Mouse (Mus musculus) MEL (cell line): ENCODE results near the gene Prss28. TPM values are rescaled to one million over a fixed set of nuclear protein-coding genes. Genes with fewer than 3 reads are reported as not detected.

Source experiments
- DNase-seq: peaks from one replicate; pipeline ENCODE4 v3.0.0; 2011; ENCODE audit warnings: low read depth, low spot score
- H3K27ac ChIP-seq: 2 replicates; pipeline ENCODE4 v1.5.1; 2012; ENCODE audit warnings: low read depth, mild to moderate bottlenecking, control low read depth, low read length, moderate library complexity; ENCODE audit not compliant: control insufficient read depth
- H3K27me3 ChIP-seq, 2 experiments: fragments of 150-350 bp in 1 of 2; sonication (generic) in 1 of 2; 2 replicates each; pipeline ENCODE4 v1.6.1; 2012; ENCODE audit warnings: low read length in 2 of 2, mild to moderate bottlenecking in 2 of 2, improper control_type of control experiment in 1 of 2, moderate library complexity in 1 of 2; ENCODE audit not compliant: insufficient read depth in 2 of 2, control insufficient read depth in 1 of 2
- H3K36me3 ChIP-seq, 2 experiments: 2 replicates each; pipeline ENCODE4 v1.6.1; 2012 to 2014; ENCODE audit warnings: low read length in 2 of 2, improper control_type of control experiment in 1 of 2, inconsistent platforms in 1 of 2, mild to moderate bottlenecking in 1 of 2; ENCODE audit not compliant: insufficient read depth in 2 of 2, control insufficient read depth in 1 of 2
- H3K4me1 ChIP-seq, 2 experiments: fragments of 150-350 bp in 1 of 2; sonication (generic) in 1 of 2; 2 replicates each; pipeline ENCODE4 v1.6.1; 2012; ENCODE audit warnings: low read length in 2 of 2, improper control_type of control experiment in 1 of 2, mild to moderate bottlenecking in 1 of 2; ENCODE audit not compliant: insufficient read depth in 2 of 2, control insufficient read depth in 1 of 2
- H3K4me3 ChIP-seq, 2 experiments: fragments of 150-350 bp in 1 of 2; sonication (generic) in 1 of 2; 2 replicates each; pipeline ENCODE4 v1.5.1; 2012; ENCODE audit warnings: low read depth in 2 of 2, low read length in 2 of 2, mild to moderate bottlenecking in 2 of 2, moderate library complexity in 2 of 2, control low read depth in 1 of 2, improper control_type of control experiment in 1 of 2; ENCODE audit not compliant: control insufficient read depth in 1 of 2, insufficient read depth in 1 of 2
- H3K79me2 ChIP-seq: 2 replicates; pipeline ENCODE4 v1.6.1; 2012; ENCODE audit warnings: mild to moderate bottlenecking, low read length, moderate library complexity; ENCODE audit not compliant: control insufficient read depth, poor library complexity, insufficient read depth
- H3K9ac ChIP-seq: 2 replicates; pipeline ENCODE4 v1.6.1; 2012; ENCODE audit warnings: low read depth, mild to moderate bottlenecking, control low read depth, low read length, moderate library complexity; ENCODE audit not compliant: control insufficient read depth, poor library complexity, severe bottlenecking
- H3K9me3 ChIP-seq: fragments of 150-350 bp; sonication (generic); replicated peaks from 2 replicates; pipeline ENCODE4 v1.6.1; 2012; ENCODE audit warnings: mild to moderate bottlenecking, low read length, improper control_type of control experiment, moderate library complexity; ENCODE audit not compliant: insufficient read depth
- BHLHE40 ChIP-seq: IDR thresholded peaks from 2 replicates; pipeline ENCODE4 v1.6.1; 2012; ENCODE audit warnings: low read depth, mild to moderate bottlenecking, inconsistent platforms, low read length, improper control_type of control experiment, borderline replicate concordance
- CHD1 ChIP-seq: IDR thresholded peaks from 2 replicates; pipeline ENCODE4 v1.6.1; 2012; ENCODE audit warnings: low read depth, mild to moderate bottlenecking, inconsistent platforms, low read length, improper control_type of control experiment
- CHD2 ChIP-seq: IDR thresholded peaks from 2 replicates; pipeline ENCODE4 v1.6.1; 2011; ENCODE audit warnings: low read length, improper control_type of control experiment
- CTCF ChIP-seq, 3 experiments: IDR thresholded peaks in 2 of 3; conservative IDR thresholded peaks in 1 of 3; 2 replicates each; pipeline ENCODE4 v1.5.1; 2011 to 2012; ENCODE audit warnings: low read length in 3 of 3, low read depth in 2 of 3, mild to moderate bottlenecking in 2 of 3, improper control_type of control experiment in 1 of 3, inconsistent platforms in 1 of 3, mixed read lengths in 1 of 3, moderate library complexity in 1 of 3; ENCODE audit not compliant: control insufficient read depth in 1 of 3, insufficient read depth in 1 of 3, poor library complexity in 1 of 3, severe bottlenecking in 1 of 3
- E2F4 ChIP-seq: IDR thresholded peaks from 2 replicates; pipeline ENCODE4 v1.6.1; 2011; ENCODE audit warnings: low read depth, low read length, improper control_type of control experiment, borderline replicate concordance
- ELF1 ChIP-seq: IDR thresholded peaks from 2 replicates; pipeline ENCODE4 v1.6.1; 2014; ENCODE audit warnings: low read depth, mild to moderate bottlenecking, inconsistent platforms, low read length, improper control_type of control experiment, moderate library complexity
- EP300 ChIP-seq, 2 experiments: IDR thresholded peaks; 2 replicates each; pipeline ENCODE4 v1.6.1; 2011; ENCODE audit warnings: improper control_type of control experiment in 2 of 2, low read length in 2 of 2, low read depth in 1 of 2, mild to moderate bottlenecking in 1 of 2
- ETS1 ChIP-seq: IDR thresholded peaks from 2 replicates; pipeline ENCODE4 v1.6.1; 2012; ENCODE audit warnings: low read depth, mild to moderate bottlenecking, inconsistent platforms, low read length, improper control_type of control experiment, moderate library complexity
- GABPA ChIP-seq: IDR thresholded peaks from 2 replicates; pipeline ENCODE4 v1.6.1; 2012; ENCODE audit warnings: low read depth, mild to moderate bottlenecking, inconsistent platforms, low read length, improper control_type of control experiment, moderate library complexity
- HCFC1 ChIP-seq: IDR thresholded peaks from 2 replicates; pipeline ENCODE4 v1.6.1; 2012; ENCODE audit warnings: low read depth, mild to moderate bottlenecking, inconsistent platforms, low read length, improper control_type of control experiment, moderate library complexity
- KAT2A ChIP-seq: conservative IDR thresholded peaks from 2 replicates; pipeline ENCODE4 v1.6.1; 2012; ENCODE audit warnings: low read depth, low read length, improper control_type of control experiment, inconsistent platforms
- MAX ChIP-seq: IDR thresholded peaks from 2 replicates; pipeline ENCODE4 v1.6.1; 2011; ENCODE audit warnings: low read length, improper control_type of control experiment
- MAZ ChIP-seq: IDR thresholded peaks from 2 replicates; pipeline ENCODE4 v1.6.1; 2012; ENCODE audit warnings: low read depth, mild to moderate bottlenecking, inconsistent platforms, low read length, improper control_type of control experiment
- MEF2A ChIP-seq: IDR thresholded peaks from 2 replicates; pipeline ENCODE4 v1.6.1; 2014; ENCODE audit warnings: low read depth, mild to moderate bottlenecking, inconsistent platforms, low read length, improper control_type of control experiment; ENCODE audit not compliant: poor library complexity, insufficient replicate concordance, severe bottlenecking; ENCODE audit errors: extremely low read depth
- MXI1 ChIP-seq: IDR thresholded peaks from 2 replicates; pipeline ENCODE4 v1.6.1; 2011; ENCODE audit warnings: mild to moderate bottlenecking, low read depth, low read length, improper control_type of control experiment
- MYC ChIP-seq: IDR thresholded peaks from 2 replicates; pipeline ENCODE4 v1.6.1; 2011; ENCODE audit warnings: low read depth, mild to moderate bottlenecking, low read length, improper control_type of control experiment, moderate library complexity
- NELFE ChIP-seq: IDR thresholded peaks from 2 replicates; pipeline ENCODE4 v1.6.1; 2011; ENCODE audit warnings: low read depth, low read length, improper control_type of control experiment
- NRF1 ChIP-seq: IDR thresholded peaks from 2 replicates; pipeline ENCODE4 v1.6.1; 2014; ENCODE audit warnings: low read depth, mild to moderate bottlenecking, inconsistent platforms, low read length, improper control_type of control experiment, moderate library complexity; ENCODE audit not compliant: poor library complexity, insufficient read depth, severe bottlenecking
- POLR2A ChIP-seq, 2 experiments: IDR thresholded peaks; 2 replicates each; pipeline ENCODE4 v1.6.1; 2011 to 2012; ENCODE audit warnings: low read length in 2 of 2, mild to moderate bottlenecking in 2 of 2, control low read depth in 1 of 2, improper control_type of control experiment in 1 of 2, low read depth in 1 of 2, moderate library complexity in 1 of 2; ENCODE audit not compliant: control insufficient read depth in 1 of 2, insufficient read depth in 1 of 2, poor library complexity in 1 of 2
- POLR2AphosphoS2 ChIP-seq: IDR thresholded peaks from 2 replicates; pipeline ENCODE4 v1.6.1; 2011; ENCODE audit warnings: low read length, improper control_type of control experiment
- POLR2AphosphoS5 ChIP-seq: IDR thresholded peaks from 2 replicates; pipeline ENCODE4 v1.6.1; 2012; ENCODE audit warnings: low read depth, borderline replicate concordance, mild to moderate bottlenecking, inconsistent platforms, low read length, moderate library complexity, mixed read lengths
- RAD21 ChIP-seq: IDR thresholded peaks from 2 replicates; pipeline ENCODE4 v1.6.1; 2011; ENCODE audit warnings: mild to moderate bottlenecking, low read depth, low read length, improper control_type of control experiment
- SIN3A ChIP-seq: IDR thresholded peaks from 2 replicates; pipeline ENCODE4 v1.6.1; 2012; ENCODE audit warnings: low read length, improper control_type of control experiment, inconsistent platforms
- SMC3 ChIP-seq: IDR thresholded peaks from 2 replicates; pipeline ENCODE4 v1.6.1; 2011; ENCODE audit warnings: low read depth, low read length, improper control_type of control experiment
- TBP ChIP-seq: IDR thresholded peaks from 2 replicates; pipeline ENCODE4 v1.8.0; 2011; ENCODE audit warnings: low read depth, low read length, improper control_type of control experiment
- TCF12 ChIP-seq: IDR thresholded peaks from 2 replicates; pipeline ENCODE4 v1.6.1; 2014; ENCODE audit warnings: low read depth, mild to moderate bottlenecking, inconsistent platforms, low read length, improper control_type of control experiment, moderate library complexity
- USF1 ChIP-seq: IDR thresholded peaks from 2 replicates; pipeline ENCODE4 v1.6.1; 2014; ENCODE audit warnings: low read depth, mild to moderate bottlenecking, inconsistent platforms, low read length, improper control_type of control experiment, moderate library complexity
- ZNF384 ChIP-seq: IDR thresholded peaks from 2 replicates; pipeline ENCODE4 v1.6.1; 2012; ENCODE audit warnings: low read depth, mild to moderate bottlenecking, inconsistent platforms, low read length, improper control_type of control experiment
- polyA plus RNA-seq, 2 experiments: library from polyadenylated mRNA; stranded (reverse) in 1 of 2; unstranded in 1 of 2; fragments of >175 nt in 1 of 2; fragments of >200 nt in 1 of 2; gene quantifications; 2 replicates each; pipeline versions ENCODE4 v1.2.1 to v1.2.4; 2012; ENCODE audit warnings: low replicate concordance in 2 of 2, low read depth in 1 of 2; ENCODE audit not compliant: insufficient read length in 2 of 2, insufficient read depth in 1 of 2, missing spikeins in 1 of 2
- total RNA-seq: library from RNA; depleted of rRNA; stranded (reverse); fragments of 300-350 nt; gene quantifications from 2 replicates; pipeline ENCODE4 v1.2.3, GENCODE M21; 2012

Gene Prss28
- total and polyA plus RNA-seq, 3 experiments: not detected

GRCm38 (mm10) chr17:25273706-25274501 is 34.5 kb upstream of the Prss28 start:
- Histone ChIP-seq H3K79me2 (peaks cover 45% of the 10 kb centered on the region), H3K9ac (peak overlapping the region; percentile 95), H3K9me3 (no peaks in the 10 kb centered on the region), H3K4me3 (peak overlapping the region; percentile 81 to 91), H3K4me1 (peaks cover 9 to 32% of the 10 kb centered on the region in 2 experiments), H3K27ac (peak overlapping the region; percentile 96), H3K36me3 (peaks cover 9 to 18% of the 10 kb centered on the region in 2 experiments), H3K27me3 (no peaks in the 10 kb centered on the region)
- TF ChIP-seq MYC: peak; percentile 91
- peak; percentile 41; the same call in 1 of the 2 replicates for TF ChIP-seq TCF12
- TF ChIP-seq RAD21: peak; percentile 2; the same call in 1 of the 2 replicates
- TF ChIP-seq MAZ: peak; percentile 92
- TF ChIP-seq NRF1: 0 out of 2 replicates have a peak, but pooled peaks have one; percentile 24
- TF ChIP-seq MXI1: peak; percentile 83
- no peak for TF ChIP-seq POLR2AphosphoS2
- no peak for TF ChIP-seq POLR2AphosphoS5
- no peak for TF ChIP-seq MEF2A
- peak; percentile 32 for TF ChIP-seq ETS1
- no peak for TF ChIP-seq E2F4
- no peak for TF ChIP-seq ELF1
- TF ChIP-seq MAX: peak; percentile 86
- TF ChIP-seq CTCF (IDR thresholded peaks at IDR 0.05 in 2 of 3, conservative IDR thresholded peaks at IDR 0.05 in 1 of 3; ENCODE audit: control insufficient read depth in 1 of 3, insufficient read depth in 1 of 3, low read depth in 2 of 3, low read length in 3 of 3, poor library complexity in 1 of 3, severe bottlenecking in 1 of 3): peak; percentile 45 to 69 (median 63)
- TF ChIP-seq SIN3A: peak; percentile 24; the same call in 1 of the 2 replicates
- peak in 1 of 2 experiments; percentile 57; a peak in 1 of 4 replicates for TF ChIP-seq POLR2A (IDR thresholded peaks at IDR 0.05; ENCODE audit: control insufficient read depth in 1 of 2, insufficient read depth in 1 of 2, low read depth in 1 of 2, low read length in 2 of 2, poor library complexity in 1 of 2)
- TF ChIP-seq TBP: peak; percentile 23; the same call in 1 of the 2 replicates
- no peak; a peak in 2 of 4 replicates for TF ChIP-seq EP300 (IDR thresholded peaks at IDR 0.05; ENCODE audit: low read depth in 1 of 2, low read length in 2 of 2)
- TF ChIP-seq USF1: peak; percentile 75
- TF ChIP-seq GABPA: peak; percentile 95; the same call in 1 of the 2 replicates
- peak; percentile 91 for TF ChIP-seq CHD2
- no peak; the same call in 1 of the 2 replicates for TF ChIP-seq NELFE
- TF ChIP-seq BHLHE40: peak; percentile 97
- peak; percentile 69 for TF ChIP-seq HCFC1
- TF ChIP-seq CHD1: no peak
- TF ChIP-seq KAT2A: peak; percentile 54
- TF ChIP-seq ZNF384: peak; percentile 99
- TF ChIP-seq SMC3: peak; percentile 36
- peak; percentile 99 for DNase-seq
